Mouse (Mus musculus) T-cell, adult 2 months (primary cell): ENCODE data around the gene Glis3.

Experiments used
- DNase-seq: peaks from one replicate; pipeline ENCODE4 v3.0.0; 2022; ENCODE audit warnings: low spot score

Gene Glis3

GRCm38 (mm10) chr19:28477326-28477863 lies 202.5 kb downstream of the Glis3 start:
- no peak for DNase-seq

- DNase-seq = no peak
Measured at GRCm38 (mm10) chr19:28473621-28474020, 206.3 kb downstream of the Glis3 start.

- no peak for DNase-seq
Measured at GRCm38 (mm10) chr19:28471144-28471543, 208.7 kb downstream of the Glis3 start.

GRCm38 (mm10) chr19:28465779-28466178 lies 214.1 kb downstream of the Glis3 start:
- DNase-seq = no peak

- no peak for DNase-seq
Measured at GRCm38 (mm10) chr19:28454331-28454730, 225.5 kb downstream of the Glis3 start.

- no peak for DNase-seq
Measured at GRCm38 (mm10) chr19:28452951-28453520, 226.8 kb downstream of the Glis3 start.

GRCm38 (mm10) chr19:28448811-28449210 lies 231.1 kb downstream of the Glis3 start:
- DNase-seq = no peak

GRCm38 (mm10) chr19:28442161-28442560 lies 237.7 kb downstream of the Glis3 start:
- DNase-seq = no peak

GRCm38 (mm10) chr19:28436457-28437148 lies 243.3 kb downstream of the Glis3 start:
- DNase-seq = no peak

GRCm38 (mm10) chr19:28428220-28428816 lies 251.6 kb downstream of the Glis3 start:
- no peak for DNase-seq

GRCm38 (mm10) chr19:28424180-28424579 lies 255.7 kb downstream of the Glis3 start:
- no peak for DNase-seq

GRCm38 (mm10) chr19:28422939-28423338 lies 256.9 kb downstream of the Glis3 start:
- no peak for DNase-seq

- no peak for DNase-seq
Measured at GRCm38 (mm10) chr19:28416069-28416468, 263.8 kb downstream of the Glis3 start.

- no peak for DNase-seq
Measured at GRCm38 (mm10) chr19:28408787-28409186, 271.1 kb downstream of the Glis3 start.

- no peak for DNase-seq
Measured at GRCm38 (mm10) chr19:28402956-28403355, 276.9 kb downstream of the Glis3 start.

- no peak for DNase-seq
Measured at GRCm38 (mm10) chr19:28395584-28395861, 284.4 kb downstream of the Glis3 start.

- DNase-seq = no peak
Measured at GRCm38 (mm10) chr19:28394826-28395583, 284.9 kb downstream of the Glis3 start.

GRCm38 (mm10) chr19:28393766-28394165 lies 286.1 kb downstream of the Glis3 start:
- no peak for DNase-seq

- DNase-seq = no peak
Measured at GRCm38 (mm10) chr19:28392838-28393237, 287.0 kb downstream of the Glis3 start.

GRCm38 (mm10) chr19:28390920-28391319 lies 289.0 kb downstream of the Glis3 start:
- no peak for DNase-seq

GRCm38 (mm10) chr19:28389146-28389545 lies 290.7 kb downstream of the Glis3 start:
- DNase-seq = no peak

- no peak for DNase-seq
Measured at GRCm38 (mm10) chr19:28383425-28383824, 296.5 kb downstream of the Glis3 start.
